Mouse (Mus musculus): Measurements from ENCODE around the gene Axl.

The Axl gene

DNA sequence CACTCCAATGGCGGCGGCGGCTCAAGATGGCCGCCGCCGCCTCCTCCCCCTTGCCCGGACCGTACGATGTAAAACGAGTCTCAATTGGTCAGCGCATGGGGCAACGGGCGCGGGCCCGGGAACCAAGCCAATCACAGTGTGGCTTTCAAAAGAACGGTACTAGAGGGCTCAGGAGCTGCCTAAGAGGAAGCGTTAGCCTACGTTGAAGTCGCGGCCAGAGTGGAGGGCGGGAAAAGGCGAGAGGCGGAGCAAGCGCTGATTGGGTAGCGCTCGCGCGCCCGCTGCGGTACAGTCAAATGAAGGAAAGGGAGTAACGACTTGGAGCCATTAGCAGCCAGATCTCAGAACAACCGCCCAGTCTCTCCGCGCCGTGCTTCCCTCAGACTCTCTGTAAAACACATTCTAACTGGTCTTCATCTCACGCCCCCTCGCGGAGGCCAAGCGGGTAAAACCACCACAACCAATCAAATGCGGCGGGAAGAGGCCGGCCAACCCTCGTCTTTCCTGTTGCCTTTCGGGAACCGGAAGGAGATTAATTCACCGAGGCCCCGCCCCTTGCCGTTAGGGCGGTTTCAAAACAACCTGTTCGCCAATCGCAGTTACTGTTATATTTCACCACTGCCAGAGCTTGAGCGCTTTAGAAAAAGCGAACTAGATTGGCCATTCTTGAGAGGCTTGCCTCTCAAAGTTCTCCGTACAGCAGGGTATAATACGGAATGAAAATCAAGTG, 33.6 kb downstream of the Axl start, which contains the start of gene Hnrnpul1:
TSS of gene Hnrnpul1 (minus strand) at position 20 of the 730 bp plus-strand sequence.
- WGBS = under 1% methylated on average over 54 of the region's 55 CpGs

DNA sequence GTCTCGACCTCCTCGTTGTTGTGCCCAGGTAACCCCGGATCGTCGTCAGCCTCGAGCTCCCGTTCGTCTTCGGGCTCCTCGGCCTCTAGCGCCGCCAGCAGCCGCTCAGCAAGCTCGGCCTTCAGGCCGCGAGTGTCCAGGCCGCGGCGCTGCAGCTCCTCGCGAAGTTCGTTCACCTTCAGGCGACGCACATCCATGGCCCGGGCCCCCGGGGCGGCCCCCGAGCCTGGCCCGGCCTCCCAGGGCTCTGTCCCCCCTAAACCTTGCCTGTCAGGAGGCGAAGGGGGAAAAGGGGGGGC, 34.1 kb downstream of the Axl start:
- under 1% methylated on average over 30 of the region's 30 CpGs for WGBS

DNA sequence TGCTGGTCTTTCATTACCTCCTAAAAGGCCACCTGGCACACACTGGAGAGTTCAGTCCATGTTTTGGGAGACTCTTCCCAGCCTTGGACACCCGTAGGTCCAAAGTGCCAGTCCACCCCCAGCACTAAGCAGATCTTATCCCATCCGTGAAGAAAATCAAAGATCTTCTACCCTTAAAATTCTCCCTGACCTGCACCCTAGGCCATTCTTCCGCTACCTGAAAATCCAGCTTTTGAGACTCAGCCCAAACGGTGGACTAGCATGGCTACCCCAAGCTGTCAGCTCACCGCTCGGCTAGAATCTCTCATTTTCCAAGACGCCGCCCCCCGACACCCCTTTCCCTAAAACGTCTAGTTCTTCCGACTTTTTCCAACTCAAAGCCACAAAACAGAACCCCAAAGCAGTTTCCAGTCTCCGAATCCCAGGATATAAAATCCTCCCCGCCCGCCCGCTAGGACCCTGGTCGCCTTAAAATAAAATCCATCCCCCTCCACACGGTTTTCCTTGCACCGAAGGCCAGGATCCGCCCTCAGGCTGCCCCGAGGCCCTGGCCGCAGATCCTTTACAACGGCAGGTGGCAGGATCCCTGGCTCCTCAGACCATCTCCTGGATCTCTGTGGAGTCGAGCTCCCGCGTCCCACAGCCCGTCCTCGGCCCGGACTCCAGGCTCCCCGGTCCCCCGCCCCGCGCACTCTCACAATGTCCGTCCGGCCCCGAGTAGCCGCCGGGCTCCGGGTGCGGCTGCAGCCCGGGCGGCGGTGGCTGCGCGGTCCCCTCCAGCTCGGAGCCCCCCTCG, 34.7 kb downstream of the Axl start:
- WGBS = 1% methylated on average over 46 of the region's 46 CpGs

DNA sequence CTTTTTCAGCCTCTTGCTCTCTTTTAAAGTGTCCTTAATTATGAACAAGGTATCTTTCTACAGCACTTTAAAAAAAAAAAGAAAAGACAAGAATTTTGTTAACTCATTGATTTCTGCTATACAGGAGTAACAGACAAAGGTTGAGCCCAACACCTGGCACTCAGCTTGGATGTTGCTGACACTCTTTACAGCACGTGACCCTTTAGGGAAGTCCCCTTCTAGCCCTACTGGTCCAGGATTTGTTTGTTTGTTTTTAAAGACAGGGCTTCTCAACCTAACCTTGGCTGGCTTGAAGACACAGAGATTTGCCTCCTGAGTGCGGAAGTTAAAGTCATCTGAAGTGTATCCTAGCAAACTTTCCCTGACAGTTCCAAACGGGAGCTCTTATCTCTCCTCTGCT, 41.7 kb downstream of the Axl start:
- 59% methylated on average over 3 of the region's 3 CpGs for WGBS

DNA sequence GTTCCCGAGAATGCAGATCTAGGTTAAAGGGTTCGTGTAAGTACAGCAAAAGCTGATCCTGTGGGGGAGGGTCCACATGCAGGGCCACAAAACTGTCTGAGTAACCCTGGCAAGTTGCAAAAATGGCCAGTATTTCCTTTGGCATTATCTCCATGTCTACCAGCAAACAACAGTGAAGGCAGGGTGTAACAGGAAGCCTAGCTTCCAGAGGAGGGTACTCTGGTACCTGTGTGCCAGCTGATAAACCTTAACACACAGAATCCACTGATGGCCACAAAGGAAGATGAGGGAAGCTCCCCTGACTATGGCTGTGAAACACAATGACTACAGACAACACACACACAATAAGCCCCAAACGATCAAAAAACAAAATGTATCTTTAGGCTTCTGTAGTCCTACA, 50.2 kb downstream of the Axl start:
- WGBS = 78% methylated on average over 3 of the region's 3 CpGs

DNA sequence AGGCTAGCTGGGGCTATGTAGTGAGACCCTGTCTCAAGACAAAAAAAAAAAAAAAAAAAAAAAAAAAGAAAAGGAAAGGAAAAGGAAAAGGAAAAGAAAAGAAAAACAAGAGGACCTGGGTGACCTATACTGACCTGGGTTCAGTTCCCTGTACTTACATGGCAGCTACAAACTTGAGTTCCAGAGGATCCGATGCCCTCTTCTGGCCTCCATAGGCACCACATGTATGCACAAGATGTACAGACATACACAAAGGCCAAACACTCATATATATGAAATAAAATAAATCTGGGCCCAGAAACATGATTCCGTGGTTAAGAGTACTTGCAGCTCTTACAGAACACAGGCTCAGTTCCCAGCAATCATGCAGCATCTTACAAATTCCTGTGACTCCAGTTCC, 51.6 kb downstream of the Axl start:
- WGBS = 92% methylated on average over 2 of the region's 2 CpGs

DNA sequence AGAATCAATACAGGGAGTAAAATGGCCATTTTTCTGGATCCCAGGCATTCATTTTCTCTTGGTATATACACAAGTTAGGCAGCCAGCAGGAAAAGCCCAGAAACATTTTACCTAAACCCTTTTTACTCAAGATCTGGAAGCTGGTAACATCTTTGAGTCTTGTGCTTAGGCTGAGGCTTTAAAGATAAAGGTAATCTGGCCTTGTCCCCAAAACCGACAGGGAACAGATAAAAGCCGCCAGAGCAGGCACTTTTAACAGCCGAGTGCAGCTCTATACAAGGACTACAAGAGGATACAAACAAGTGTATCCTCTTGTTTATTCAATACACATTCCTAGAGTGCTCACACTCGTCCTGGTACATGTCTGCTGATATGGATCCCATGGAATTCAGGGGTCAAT, 53.5 kb downstream of the Axl start:
- WGBS = 71% methylated on average over 4 of the region's 4 CpGs

DNA sequence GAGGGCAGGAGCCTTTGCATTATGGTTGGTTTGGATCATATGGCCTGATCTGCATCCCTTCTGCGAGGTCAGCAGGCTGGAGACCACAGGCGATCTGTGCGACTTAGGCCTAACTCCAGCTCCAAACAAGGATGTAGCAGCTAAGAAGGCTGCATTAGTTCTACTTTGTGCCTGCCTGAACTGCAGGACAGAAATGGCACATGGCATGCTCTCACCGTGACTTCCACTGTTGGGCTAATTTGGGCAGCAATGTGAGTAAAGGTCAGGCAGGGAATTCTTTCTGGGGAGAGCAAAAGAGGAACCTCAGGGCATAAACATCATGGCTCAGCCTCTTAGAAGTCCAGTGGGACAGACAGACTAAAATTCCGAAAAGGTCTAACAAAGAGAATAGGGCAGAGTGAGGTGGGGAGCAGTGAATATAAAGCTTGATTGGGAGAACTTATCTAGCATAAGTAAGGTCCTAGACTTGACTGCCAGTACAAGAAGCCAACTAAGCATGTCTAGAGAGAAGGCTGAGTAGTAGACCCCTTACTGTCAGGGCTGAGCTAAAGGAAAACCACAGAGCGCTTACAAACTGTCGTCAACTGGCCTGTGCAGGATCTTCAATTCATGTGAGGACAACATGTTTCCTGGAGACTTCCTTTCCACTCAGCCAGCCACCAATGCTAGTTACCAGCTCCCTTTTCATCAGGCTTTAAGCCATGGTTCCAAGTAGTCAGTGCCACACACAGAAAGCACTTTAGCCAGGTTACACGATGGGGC, 57.0 kb downstream of the Axl start:
- 82% methylated on average over 8 of the region's 8 CpGs for whole genome bisulfite sequencing

DNA sequence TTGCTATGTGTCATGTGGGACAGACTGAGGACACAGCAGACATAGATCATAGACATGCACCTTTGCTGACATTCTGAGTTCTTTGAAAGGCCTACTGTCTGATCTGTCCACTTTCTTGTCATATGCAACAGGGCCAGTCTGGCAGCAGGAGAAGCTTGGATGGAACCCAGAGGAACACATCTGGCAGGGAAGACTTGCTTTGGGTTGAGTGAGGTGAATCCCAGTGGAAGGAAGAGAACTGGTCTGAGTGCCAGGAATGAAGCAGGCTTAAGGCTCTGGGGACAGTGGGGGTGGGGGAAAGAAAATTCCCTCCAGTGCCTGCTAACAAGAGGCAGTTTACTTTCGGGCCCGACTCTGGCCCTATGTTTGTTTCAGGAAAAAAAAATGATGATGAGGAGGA, 58.6 kb downstream of the Axl start:
- 67% methylated on average over 2 of the region's 2 CpGs for WGBS

DNA sequence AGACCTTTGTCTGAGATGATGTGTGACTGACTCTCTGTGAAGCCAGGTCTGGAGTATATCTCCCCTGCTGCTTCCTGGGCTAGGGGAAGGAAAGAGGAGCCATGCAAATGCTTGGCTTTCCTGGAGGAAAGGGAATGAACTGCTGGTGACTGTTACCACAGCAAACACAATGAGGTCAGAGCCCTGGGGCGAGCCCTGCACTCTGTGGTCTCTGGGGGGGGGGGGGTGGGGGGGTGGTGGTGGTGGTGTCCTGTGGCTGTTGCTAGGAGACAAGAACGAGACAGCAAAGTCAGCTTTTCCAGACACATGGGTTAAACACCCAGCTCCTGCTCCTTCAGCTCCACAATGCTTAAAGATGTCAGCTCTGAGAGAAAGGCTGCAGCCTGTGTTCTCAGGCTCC, 59.1 kb downstream of the Axl start:
- 46% methylated on average over 2 of the region's 2 CpGs for WGBS

DNA sequence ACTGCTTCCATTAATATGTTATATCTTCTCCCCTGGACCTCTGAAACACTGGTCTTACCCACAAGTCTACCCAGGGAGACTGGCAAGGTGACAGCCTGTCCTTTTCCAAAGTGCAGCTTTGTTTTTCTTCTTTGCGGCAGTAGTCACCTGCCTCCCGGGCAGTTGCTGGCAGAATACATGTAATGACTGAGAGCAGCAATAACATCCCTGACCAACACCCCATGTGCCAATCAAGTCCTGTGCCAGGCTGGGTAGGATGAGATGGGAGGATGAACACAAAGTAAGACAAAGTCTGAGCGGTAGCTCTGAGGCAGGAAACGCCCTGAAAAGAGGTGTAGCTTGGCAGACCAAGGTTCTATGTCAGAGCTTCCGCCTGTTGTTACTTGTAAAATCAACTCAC, 60.7 kb downstream of the Axl start:
- WGBS = 89% methylated on average over 5 of the region's 5 CpGs

DNA sequence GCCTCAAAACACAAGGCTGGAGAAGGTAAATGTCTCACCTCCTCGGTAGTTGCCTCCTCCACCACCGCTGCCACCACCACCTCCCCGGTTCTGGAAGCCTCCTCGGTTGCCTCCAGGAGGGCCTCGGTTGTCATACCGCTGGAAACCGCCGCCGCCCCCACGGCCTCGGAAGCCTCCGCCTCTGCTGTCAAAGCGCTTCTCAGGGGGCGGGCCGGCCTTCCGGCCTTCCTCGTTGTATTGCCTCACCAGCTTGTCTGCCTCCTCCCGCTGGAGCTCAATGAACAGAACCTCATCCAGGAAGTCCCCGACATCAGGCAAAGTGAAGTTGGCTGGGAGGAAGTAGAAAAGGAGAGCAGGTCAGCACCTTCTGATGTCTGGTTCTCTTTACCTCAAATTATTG, 62.6 kb downstream of the Axl start:
- WGBS = 56% methylated on average over 19 of the region's 19 CpGs

DNA sequence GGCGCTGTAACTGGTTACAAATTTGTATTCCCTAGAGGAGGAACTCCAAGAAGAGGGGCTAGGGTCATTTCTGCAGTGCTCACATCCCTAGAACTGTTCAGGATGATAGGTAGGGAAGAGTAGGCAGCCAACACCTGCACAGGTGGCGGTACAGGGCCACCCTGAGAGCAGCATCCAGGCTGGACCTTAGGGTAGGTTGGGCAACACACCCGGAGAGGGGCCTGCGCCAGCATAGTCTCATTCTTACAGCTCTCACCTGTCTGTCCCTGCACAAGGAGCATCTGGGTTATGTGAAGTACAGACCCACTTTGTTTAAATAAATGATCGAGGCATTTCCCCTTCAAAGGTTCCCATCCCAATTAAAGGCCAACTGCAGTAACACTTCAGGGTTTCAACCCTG, 67.7 kb downstream of the Axl start:
- 89% methylated on average over 5 of the region's 5 CpGs for WGBS

DNA sequence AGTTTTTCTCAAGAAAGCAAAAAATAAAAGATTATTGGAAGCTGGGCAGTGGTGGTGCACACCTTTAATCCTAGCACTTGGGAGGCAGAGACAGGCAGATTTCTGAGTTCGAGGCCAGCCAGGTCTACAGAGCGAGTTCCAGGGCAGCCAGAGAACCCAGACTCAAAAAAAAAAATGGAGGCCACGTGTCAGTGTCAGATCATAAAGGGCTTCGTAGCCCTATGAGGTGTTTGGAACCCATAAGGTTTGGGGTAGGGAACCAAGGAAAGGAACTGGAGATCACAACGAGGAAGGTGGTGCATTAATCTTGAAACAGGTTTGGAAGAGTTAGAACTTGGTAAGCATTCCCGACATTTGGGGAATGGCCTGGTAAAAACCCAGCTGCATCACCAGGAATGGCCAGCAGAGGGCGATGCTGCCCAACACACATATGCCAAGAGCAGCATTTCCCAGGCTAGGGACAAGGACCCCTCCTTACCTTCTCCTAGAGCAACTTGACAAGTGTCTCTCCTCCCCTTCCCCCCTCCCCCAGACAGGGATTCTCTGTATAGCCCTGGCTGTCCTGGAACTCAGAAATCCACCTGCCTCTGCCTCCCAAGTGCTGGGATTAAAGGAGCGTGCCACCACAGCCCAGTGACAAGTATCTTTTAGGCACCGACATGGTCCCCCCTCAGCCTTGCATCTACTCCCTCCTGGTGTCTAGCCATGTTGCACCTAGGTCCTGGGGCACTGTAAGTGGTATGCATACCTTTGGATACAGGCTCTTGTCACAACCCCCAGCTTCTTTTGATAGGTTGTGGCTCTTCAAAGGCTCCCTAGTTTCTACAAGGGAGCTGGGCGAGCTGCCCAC, 68.5 kb downstream of the Axl start:
- 53% methylated on average over 10 of the region's 10 CpGs for WGBS

DNA sequence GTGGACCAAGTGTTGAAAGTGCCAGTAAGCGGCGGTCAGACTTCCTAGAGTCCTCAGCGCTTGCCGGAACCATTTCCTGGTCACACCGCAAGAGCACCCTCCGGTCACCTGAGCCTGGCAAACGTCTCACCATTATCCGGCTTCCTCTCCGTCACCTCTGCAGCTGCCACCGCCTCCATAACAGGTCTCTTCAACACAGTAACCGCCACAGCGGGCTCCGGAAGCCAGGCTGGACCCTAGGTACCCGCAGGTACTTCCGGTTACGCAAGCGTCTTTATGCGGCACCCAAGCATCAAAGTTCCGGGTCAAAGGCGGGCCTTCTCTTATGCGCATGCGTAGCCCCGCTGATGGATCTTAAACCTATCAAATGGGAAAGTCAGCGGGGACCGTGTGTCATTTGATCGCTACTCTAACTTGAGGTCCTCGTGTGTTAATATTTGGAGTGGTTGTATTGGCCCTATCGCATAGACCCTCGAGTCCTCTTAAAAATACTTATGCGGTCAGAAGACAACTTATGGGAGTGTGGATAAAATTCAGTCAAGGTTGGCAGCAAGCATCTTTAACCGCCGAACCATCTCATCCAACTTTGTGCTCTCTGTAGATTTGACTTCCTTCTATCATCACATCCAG, 69.6 kb downstream of the Axl start, which contains the start of gene Ccdc97:
TSS of gene Ccdc97 (minus strand) at position 301 of the 630 bp plus-strand sequence.
- 2% methylated on average over 32 of the region's 32 CpGs for WGBS

DNA sequence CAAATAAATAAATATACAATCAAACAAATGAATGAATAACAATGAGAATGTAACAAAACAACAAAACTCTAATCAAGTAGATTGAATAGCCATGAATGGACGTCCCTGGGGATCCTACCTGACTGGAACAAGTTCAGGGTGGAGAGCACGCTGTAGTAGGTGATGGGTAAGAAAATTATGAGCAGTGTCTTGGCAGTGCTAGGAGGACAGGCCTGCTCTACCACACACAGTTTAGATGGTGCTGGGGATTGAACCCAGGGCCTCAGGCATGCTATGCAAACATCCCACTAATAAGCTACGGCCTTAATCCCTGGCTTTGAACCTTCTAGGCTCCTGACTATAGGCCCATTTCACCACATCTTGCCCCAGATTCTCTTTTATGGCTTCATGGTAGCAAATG, 71.0 kb downstream of the Axl start:
- 89% methylated on average over 3 of the region's 3 CpGs for WGBS

DNA sequence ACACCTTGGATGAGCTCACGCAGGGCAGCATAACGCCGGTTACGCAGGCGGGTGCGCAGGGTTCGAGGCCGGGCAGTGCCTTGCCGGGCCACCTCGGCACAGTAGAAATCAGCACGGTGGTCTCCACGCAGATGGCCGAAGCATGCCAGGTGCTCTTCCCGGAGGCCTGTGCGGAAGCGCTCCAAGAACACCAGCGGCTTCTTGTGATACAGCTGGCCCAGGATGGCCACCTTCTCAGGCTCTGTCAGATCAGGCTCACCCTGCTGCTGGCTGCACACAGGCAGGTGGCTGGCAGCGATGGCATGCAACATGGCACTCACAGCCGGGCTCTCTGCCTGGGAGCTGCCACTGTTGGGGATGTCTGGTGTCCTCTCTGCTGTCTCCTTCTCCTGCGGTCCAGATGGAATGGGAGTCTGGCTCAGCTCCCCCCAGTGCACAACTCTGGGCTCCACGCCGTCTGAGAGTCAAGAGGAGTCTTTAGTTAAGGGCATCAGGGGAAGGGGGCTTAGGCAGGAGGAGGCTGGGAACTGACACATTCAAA, 72.7 kb downstream of the Axl start:
- WGBS = 93% methylated on average over 22 of the region's 22 CpGs

DNA sequence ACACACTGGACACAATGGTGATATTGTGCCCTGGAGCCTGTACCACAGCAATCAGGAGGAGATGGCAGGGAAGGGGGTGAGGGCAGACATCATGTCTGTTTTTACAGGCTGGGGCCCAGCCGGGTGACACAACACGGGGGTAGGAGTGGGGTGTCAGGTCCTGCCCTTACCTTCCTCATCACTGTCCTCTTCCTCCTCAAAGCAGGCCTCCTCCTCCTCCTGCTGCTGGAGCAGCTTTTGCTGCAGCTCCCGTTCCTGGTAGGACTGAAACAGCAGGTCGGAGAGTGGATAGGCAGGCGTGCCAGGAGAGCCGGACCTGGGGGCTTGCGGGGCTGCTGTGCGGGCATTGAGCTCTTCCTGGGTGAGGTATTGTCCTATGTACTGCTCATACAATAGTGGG, 73.9 kb downstream of the Axl start:
- WGBS = 88% methylated on average over 8 of the region's 8 CpGs

DNA sequence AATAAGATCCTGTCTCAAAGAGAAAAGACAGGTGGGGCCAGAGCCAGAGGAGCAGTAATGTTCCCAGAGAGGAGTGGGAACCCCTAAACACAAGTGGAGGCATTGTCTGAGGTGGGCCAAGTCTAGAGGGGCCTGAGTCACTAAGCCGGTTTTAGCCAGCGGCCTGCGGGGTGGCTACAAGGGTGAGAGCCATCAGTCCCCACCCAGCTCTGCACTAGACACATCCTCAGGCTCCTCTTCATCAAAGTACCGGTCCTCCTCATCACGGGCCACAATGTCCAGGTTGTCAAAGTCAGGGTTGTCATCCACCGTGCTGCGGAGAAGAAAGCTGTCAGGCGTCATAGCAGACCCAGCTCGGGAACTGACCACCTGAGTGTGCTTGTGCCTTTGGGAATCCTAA, 75.7 kb downstream of the Axl start:
- 87% methylated on average over 9 of the region's 9 CpGs for WGBS

DNA sequence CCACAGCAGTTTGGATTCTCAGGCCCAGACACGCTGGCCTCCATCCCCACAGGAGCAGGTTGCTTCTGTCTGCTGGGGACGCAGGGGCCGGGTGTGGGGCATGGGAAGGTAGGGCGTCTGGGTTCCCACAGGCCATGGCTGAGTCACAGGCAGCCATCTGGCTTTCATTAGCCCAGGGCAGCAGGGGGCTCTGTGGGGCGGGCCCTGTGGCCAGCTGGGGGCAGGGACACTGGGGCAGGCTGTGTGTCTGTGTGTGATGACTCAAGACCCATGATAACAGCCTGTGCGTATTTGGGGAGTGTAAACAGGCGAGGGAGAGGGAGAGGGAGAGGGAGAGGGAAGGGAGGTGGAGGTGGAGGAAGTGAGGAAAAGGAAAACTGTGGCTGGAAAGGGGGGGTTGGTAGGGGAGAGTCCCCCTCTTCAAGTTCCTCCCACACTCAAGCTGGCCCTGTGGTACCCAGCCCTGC, 76.7 kb downstream of the Axl start:
- 32% methylated on average over 7 of the region's 7 CpGs for WGBS

DNA sequence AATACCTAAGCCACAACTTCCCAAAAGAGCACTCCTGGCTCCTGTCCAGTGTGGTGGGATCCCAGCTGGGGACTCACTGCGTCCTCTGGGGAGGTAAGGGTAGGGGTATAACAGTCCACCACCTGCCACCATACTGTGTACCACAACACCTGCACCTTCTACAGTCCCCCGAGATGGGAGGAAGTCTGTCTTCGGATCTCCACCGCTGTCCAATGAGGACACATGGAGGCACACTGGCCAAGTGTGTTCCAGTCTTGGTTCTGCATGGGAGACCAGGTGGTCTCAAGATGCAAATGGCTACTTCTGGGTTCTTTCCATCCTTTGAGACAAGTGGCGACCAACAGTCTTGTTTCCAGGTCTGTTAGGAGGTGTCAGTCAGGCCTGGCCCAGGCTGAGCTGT, 77.3 kb downstream of the Axl start:
- 71% methylated on average over 5 of the region's 5 CpGs for WGBS
